Mouse (Mus musculus) thymus, adult 2 months (tissue): ENCODE results near the gene Egfl8.

Source experiments
- CTCF ChIP-seq: fragments of 200-500 bp; IDR thresholded peaks from 2 replicates; pipeline ENCODE4 v1.5.1; 2012; ENCODE audit warnings: mild to moderate bottlenecking, control low read depth, low read length, moderate library complexity, borderline replicate concordance; ENCODE audit not compliant: control insufficient read depth, poor library complexity, insufficient read depth; ENCODE audit errors: extremely low read depth
- POLR2A ChIP-seq: fragments of 200-500 bp; IDR thresholded peaks from 2 replicates; pipeline ENCODE4 v1.6.1; 2012; ENCODE audit warnings: mild to moderate bottlenecking, low read length, control low read depth, moderate library complexity; ENCODE audit not compliant: control insufficient read depth, poor library complexity, insufficient read depth; ENCODE audit errors: extremely low read depth

DNA sequence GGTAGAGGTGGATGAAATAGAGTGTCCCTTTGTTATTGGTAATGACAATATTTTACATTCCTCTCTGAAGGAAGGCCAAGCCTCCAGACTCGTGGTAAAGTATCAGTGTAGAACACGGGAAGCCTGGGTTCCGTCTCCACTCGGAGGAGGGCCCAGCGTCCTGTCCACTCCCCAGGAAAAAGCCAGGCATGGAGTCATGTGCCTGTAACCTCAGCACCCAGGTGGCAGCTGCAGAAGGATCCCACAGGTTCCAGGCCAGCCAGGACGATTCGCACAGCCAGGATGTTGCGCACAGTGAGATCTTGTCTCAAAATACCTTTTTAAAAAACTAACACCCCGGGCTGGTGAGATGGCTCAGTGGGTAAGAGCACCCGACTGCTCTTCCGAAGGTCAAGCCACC is 52.4 kb downstream of the Egfl8 start:
- TF ChIP-seq POLR2A (no peak), CTCF (no peak)
